Mouse (Mus musculus) heart, embryonic 11.5 days (tissue): ENCODE data around the gene Ndufb3. TPM values are rescaled to one million over a fixed set of nuclear protein-coding genes. Genes with fewer than 3 reads are reported as not detected.
A peak's percentile ranks its signal among the peaks of the same experiment; 100 is the strongest.
"Not testable (repeated sequence)": the region's sequence is repeated elsewhere in the genome, so short reads cannot be mapped to it uniquely, and the experiment has no call there.

Experiments used
- ATAC-seq: fragments of 200-750 bp; cut with Nextera tagmentation; replicated peaks from 2 replicates; pipeline ENCODE4 v1.8.0; 2017; ENCODE audit warnings: moderate library complexity; ENCODE audit not compliant: insufficient number of reproducible peaks, low FRiP score, low TSS enrichment
- H3K27ac ChIP-seq: fragments of 300-500 bp; sonication (generic); 2 replicates; pipeline ENCODE4 v1.5.1; 2014; ENCODE audit warnings: mild to moderate bottlenecking, low read depth, low read length
- H3K27me3 ChIP-seq: fragments of 300-500 bp; sonication (generic); 2 replicates; pipeline ENCODE4 v1.6.1; 2014; ENCODE audit warnings: mild to moderate bottlenecking, low read length, mixed read lengths; ENCODE audit not compliant: control insufficient read depth, insufficient read depth
- H3K36me3 ChIP-seq: fragments of 300-500 bp; sonication (generic); 2 replicates; pipeline ENCODE4 v1.6.1; 2014; ENCODE audit warnings: mild to moderate bottlenecking, low read length, moderate library complexity, mixed read lengths; ENCODE audit not compliant: control insufficient read depth, insufficient read depth
- H3K4me1 ChIP-seq: fragments of 300-500 bp; sonication (generic); 2 replicates; pipeline ENCODE4 v1.6.1; 2014; ENCODE audit warnings: low read length; ENCODE audit not compliant: control insufficient read depth, insufficient read depth
- H3K4me2 ChIP-seq: fragments of 300-500 bp; sonication (generic); 2 replicates; pipeline ENCODE4 v1.6.1; 2014; ENCODE audit warnings: mild to moderate bottlenecking, moderate library complexity
- H3K4me3 ChIP-seq: fragments of 300-500 bp; sonication (generic); 2 replicates; pipeline ENCODE4 v1.5.1; 2014; ENCODE audit warnings: low read depth, low read length
- H3K9ac ChIP-seq: fragments of 300-500 bp; sonication (generic); 2 replicates; pipeline ENCODE4 v1.6.1; 2014; ENCODE audit warnings: mild to moderate bottlenecking, low read depth, low read length, moderate library complexity
- H3K9me3 ChIP-seq: fragments of 300-500 bp; sonication (generic); replicated peaks from 2 replicates; pipeline ENCODE4 v1.6.1; 2016; ENCODE audit warnings: low read length; ENCODE audit not compliant: control insufficient read depth
- WGBS: fragments of 180-500 bp; shearing (Covaris S2); extraction: QIAGEN DNeasy Blood & Tissue Kit; methylation state at CpG from one replicate; pipeline ENCODE4 v1.1.7; 2014; ENCODE audit not compliant: insufficient replicate concordance; 5-methylcytosine and 5-hydroxymethylcytosine counted together
- polyA plus RNA-seq: library from polyadenylated mRNA; unstranded; fragments of >200 nt; fragmentation: Nextera tagmentation; extraction: Ambion mirVana; gene quantifications from 2 replicates; pipeline ENCODE4 v1.2.1, GENCODE M21; 2014

Ndufb3 gene
- polyA plus RNA-seq, result 195 and 206 TPM in 2 replicates

GRCm38 (mm10) chr1:58586171-58586997, at the start of gene Ndufb3, which contains the start of gene Fam126b:
Gene Ndufb3 (plus strand): TSS chr1:58586384.
Gene Fam126b (minus strand): TSS chr1:58586323.
- peak within 1 kb of the TSS; percentile 93 for H3K4me2 ChIP-seq
- peak; percentile 96 for ATAC-seq
- H3K4me1 ChIP-seq, result peaks cover 9% of the 10 kb centered on the region

GRCm38 (mm10) chr1:58541386-58541785, 44.8 kb upstream of the Ndufb3 start:
- Histone ChIP-seq H3K4me3 (no peak overlapping the region), H3K4me1 (no peaks in the 10 kb centered on the region), H3K27me3 (no peaks in the 10 kb centered on the region), H3K9me3 (no peaks in the 10 kb centered on the region), H3K27ac (no peak overlapping the region), H3K4me2 (no peak overlapping the region), H3K9ac (no peak overlapping the region), H3K36me3 (peaks cover 4% of the 10 kb centered on the region; the same call in 1 of the 2 replicates)
- WGBS, result 68% methylated on average over 1 of the region's 1 CpGs
- no peak for ATAC-seq

More at GRCm38 (mm10) chr1:58586171-58586997, at the start of gene Ndufb3, which contains the start of gene Fam126b:
- H3K27ac ChIP-seq, result peak within 1 kb of the TSS; percentile 7; the same call in 1 of the 2 replicates
- H3K4me3 ChIP-seq, result peak within 1 kb of the TSS; percentile 86
- H3K9ac ChIP-seq, result peak within 1 kb of the TSS; percentile 77
- no peaks in the 10 kb centered on the region for H3K27me3 ChIP-seq
- no peaks in the 10 kb centered on the region for H3K9me3 ChIP-seq
- 1% methylated on average over 41 of the region's 41 CpGs for WGBS
- H3K36me3 ChIP-seq, result no peaks in the 10 kb centered on the region; the same call in 1 of the 2 replicates

- not testable (repeated sequence) for H3K4me1 ChIP-seq, ATAC-seq, H3K9me3 ChIP-seq, H3K27me3 ChIP-seq, H3K36me3 ChIP-seq, H3K27ac ChIP-seq, H3K4me3 ChIP-seq, H3K9ac ChIP-seq, H3K4me2 ChIP-seq
- 74% methylated on average over 5 of the region's 6 CpGs for WGBS
Measured at GRCm38 (mm10) chr1:58560370-58560769, 25.8 kb upstream of the Ndufb3 start.

- no peak overlapping the region for H3K9ac ChIP-seq
- H3K27me3 ChIP-seq, result no peaks in the 10 kb centered on the region
- H3K4me2 ChIP-seq, result no peak overlapping the region
- H3K36me3 ChIP-seq, result peaks cover 3% of the 10 kb centered on the region; the same call in 1 of the 2 replicates
- no peak overlapping the region for H3K27ac ChIP-seq
- ATAC-seq, result no peak
- WGBS, result 82% methylated on average over 1 of the region's 1 CpGs
- no peaks in the 10 kb centered on the region for H3K9me3 ChIP-seq
- H3K4me3 ChIP-seq, result no peak overlapping the region
- H3K4me1 ChIP-seq, result no peaks in the 10 kb centered on the region
Measured at GRCm38 (mm10) chr1:58562455-58562854, 23.7 kb upstream of the Ndufb3 start.

GRCm38 (mm10) chr1:58564981-58565380, 21.2 kb upstream of the Ndufb3 start:
- Histone ChIP-seq H3K4me3 (no peak overlapping the region), H3K36me3 (peaks cover under 1% of the 10 kb centered on the region; the same call in 1 of the 2 replicates), H3K9me3 (no peaks in the 10 kb centered on the region), H3K9ac (no peak overlapping the region), H3K4me1 (no peaks in the 10 kb centered on the region), H3K27me3 (no peaks in the 10 kb centered on the region), H3K4me2 (no peak overlapping the region), H3K27ac (no peak overlapping the region)
- ATAC-seq, result no peak
- 84% methylated on average over 5 of the region's 5 CpGs for WGBS

GRCm38 (mm10) chr1:58566621-58567020, 19.6 kb upstream of the Ndufb3 start:
- Histone ChIP-seq H3K9ac (no peak overlapping the region), H3K4me3 (no peak overlapping the region), H3K27me3 (no peaks in the 10 kb centered on the region), H3K4me2 (no peak overlapping the region), H3K27ac (no peak overlapping the region), H3K36me3 (no peaks in the 10 kb centered on the region), H3K4me1 (no peaks in the 10 kb centered on the region), H3K9me3 (no peaks in the 10 kb centered on the region)
- ATAC-seq, result no peak

GRCm38 (mm10) chr1:58568456-58569130, 17.6 kb upstream of the Ndufb3 start:
- Histone ChIP-seq H3K4me3 (no peak overlapping the region), H3K4me2 (no peak overlapping the region), H3K4me1 (no peaks in the 10 kb centered on the region), H3K9me3 (no peaks in the 10 kb centered on the region), H3K36me3 (no peaks in the 10 kb centered on the region), H3K27ac (no peak overlapping the region), H3K27me3 (no peaks in the 10 kb centered on the region), H3K9ac (no peak overlapping the region)
- no peak for ATAC-seq

- Histone ChIP-seq H3K9ac (no peak overlapping the region), H3K27me3 (no peaks in the 10 kb centered on the region), H3K4me1 (no peaks in the 10 kb centered on the region), H3K4me3 (no peak overlapping the region), H3K36me3 (no peaks in the 10 kb centered on the region), H3K4me2 (no peak overlapping the region), H3K9me3 (no peaks in the 10 kb centered on the region), H3K27ac (no peak overlapping the region)
- no peak for ATAC-seq
- WGBS, result 48% methylated on average over 4 of the region's 4 CpGs
Measured at GRCm38 (mm10) chr1:58570437-58570836, 15.7 kb upstream of the Ndufb3 start.
